Mouse (Mus musculus): ENCODE data around the gene Slc27a4.

DNA sequence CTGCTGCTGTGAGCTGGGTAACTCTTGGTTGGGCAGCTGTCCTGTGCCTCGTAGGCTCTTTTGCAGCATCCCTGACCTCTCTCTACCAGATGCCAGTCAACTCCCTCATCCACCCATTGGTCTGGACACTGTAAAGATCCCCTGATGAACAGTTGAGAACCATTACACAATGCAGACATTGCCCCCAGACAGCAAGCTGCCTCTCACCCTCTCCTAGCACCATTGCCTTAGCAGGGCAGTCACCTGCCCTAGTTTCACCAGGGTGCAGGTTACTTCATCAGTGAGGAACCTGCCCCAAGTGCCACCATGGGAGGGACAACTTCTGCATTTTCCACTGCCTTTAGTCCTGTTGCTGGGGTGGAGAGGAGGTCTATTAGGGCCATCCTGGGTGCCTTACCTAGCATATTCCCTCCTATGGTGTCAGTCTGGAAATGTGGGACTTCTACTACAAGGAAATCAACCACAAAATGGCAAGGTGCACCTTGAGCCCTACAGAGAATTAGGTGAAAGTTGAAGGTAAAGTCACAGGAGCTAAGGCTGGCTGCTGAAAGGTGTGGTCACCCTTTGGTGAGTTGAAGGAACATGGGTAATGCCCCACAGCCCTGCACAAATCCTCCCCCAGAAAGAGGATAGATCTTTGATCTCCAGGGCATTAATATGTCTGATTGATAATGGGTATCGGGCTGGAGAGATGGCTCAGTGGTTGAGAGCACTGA, 9.5 kb upstream of the Slc27a4 start:
- TF ChIP-seq CTCF (IDR thresholded peaks at IDR 0.05; ENCODE audit: low read depth) (no peak), EP300 (IDR thresholded peaks at IDR 0.05; ENCODE audit: low read depth) (no peak)

Measured in heart, postnatal 0 days (tissue).